Mouse (Mus musculus): ENCODE measurements at regions not wholly inside any gene's neighbourhood (a gene's known extent, or its start where the extent isn't known, plus 50 kb on each side); places are given as distances from the start of the nearest gene placed in this dataset.
A peak's percentile ranks its signal among the peaks of the same experiment; 100 is the strongest.

DNA sequence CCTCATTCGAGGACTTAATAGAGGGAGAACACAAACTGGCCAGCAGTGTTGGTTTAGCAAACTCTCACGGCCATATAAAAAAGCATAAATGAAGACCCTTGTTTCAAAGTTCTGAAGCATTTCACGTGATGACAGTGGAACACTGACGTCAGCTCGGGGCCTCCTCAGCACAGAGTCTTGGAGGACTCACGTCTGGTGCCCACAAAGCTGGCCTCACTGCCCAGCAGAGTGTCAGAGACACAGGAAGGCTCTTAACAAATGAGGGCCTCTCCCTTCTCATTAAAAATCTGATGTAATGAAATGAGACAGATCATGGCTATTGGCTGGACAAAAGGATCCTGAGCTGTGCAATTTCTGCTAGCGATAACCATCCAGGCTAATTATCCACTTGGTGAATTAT, 330.6 kb downstream of the Wdr11 start:
- no peak for DNase-seq

DNA sequence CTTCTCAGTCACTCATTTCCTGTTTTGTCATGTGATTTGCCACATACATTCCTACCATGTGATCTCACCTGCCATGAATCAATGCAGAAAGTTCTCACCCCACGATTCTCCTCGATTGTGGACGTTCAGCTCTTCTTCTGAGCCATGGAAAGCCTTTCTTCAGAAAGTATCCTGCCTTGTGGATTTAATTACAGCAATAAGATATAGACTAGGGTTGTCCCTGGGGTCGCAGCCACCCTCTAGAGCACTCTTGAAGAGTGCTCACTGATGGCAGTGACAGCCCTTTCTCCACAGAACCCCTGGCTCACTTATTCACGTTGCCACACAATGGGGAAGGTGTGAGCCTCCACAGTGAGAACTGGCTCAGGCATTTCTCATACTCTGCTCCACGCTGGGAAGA, 345.1 kb downstream of the Wdr11 start:
- no peak for DNase-seq

DNA sequence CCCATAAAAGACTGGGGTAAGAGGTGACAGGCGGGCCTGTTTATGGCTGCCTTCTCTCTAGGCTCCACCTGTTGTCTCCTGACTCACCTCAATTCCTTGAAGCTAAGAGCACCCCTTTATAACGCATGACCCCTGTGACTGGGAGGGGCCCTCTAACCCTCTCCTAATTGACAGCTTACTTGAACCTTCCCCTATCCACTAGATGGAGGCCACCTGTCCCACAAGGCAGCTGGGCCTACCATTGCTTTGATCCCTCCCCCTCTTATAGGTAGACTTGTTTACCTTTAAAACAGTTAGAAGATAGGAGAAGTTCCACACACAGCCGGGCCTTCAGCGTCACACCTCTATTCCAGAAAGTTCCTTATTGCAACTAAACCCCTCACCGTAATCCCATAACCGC, 346.1 kb downstream of the Wdr11 start:
- no peak for DNase-seq

DNA sequence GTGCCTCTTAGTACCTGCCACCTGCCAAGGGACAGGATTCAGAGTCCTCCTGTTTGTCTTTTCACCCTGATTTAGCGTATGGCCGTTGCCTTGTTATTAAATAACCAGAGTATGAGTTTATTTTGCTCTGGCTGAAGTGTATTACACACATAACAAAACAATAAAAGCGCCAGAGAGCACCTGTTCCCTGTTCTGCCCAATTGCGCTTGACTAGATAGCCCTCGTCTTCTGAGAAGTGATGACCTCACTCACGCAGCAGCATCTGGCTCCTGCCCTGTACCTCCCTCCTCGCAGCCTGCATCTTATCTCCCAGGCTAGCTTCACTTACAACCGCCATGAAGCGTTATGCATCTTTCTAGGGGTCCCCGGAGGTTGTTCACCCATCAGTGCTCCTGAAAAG, 346.5 kb downstream of the Wdr11 start:
- DNase-seq: no peak

DNA sequence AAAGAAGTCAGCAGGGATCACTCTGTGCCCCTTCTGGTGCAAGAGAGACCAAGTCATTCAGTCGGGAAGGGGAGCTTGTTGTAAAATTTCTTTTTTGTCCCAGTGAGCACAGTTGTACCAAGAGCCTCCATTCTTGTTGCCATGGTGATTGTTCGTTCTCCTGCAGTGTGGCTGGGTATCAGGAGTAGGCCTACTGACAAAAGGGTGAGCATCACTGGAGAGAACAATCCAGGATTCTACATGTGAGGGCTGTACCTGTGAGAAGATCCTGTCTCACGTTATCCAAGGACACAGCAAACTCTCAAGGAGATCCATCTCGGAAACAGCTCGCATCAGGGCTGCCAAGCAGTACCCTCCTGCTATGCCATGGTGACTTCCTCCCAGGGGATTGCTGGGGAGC, 347.6 kb downstream of the Wdr11 start:
- no peak for DNase-seq

DNA sequence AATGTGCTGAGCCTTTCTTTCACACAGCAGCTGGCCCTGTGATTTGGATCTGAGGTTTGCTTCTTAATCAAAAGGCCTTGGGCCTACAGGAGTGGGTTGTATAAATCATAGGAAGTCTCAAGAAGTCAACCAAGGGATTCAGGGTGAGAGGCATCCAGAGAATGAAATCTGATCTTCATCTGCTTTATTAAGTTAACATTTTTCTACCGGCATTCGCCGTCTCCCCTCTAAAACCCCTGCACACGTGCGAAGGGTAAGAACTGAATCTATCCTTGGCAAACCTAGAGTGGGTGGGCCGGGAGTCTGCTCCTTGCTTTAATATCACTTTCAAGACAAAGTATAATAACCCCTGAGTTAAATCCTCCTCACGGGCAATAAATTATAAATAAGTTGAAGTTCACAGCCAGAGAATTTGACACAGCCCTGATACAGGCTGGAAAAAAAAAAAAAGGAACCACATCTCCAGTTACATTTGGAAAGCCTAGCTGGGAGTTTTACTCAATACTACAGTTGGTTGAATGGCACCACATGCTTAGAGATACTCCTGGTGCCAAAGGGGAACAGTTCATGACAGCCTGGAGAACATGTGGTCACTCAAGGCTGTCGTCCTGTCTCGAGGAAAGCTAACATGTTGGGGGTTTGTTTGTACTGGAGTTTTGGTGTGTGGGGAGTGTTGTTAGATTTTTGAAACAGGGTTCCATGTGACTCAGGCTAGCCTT, 349.8 kb downstream of the Wdr11 start:
- DNase-seq: no peak

DNA sequence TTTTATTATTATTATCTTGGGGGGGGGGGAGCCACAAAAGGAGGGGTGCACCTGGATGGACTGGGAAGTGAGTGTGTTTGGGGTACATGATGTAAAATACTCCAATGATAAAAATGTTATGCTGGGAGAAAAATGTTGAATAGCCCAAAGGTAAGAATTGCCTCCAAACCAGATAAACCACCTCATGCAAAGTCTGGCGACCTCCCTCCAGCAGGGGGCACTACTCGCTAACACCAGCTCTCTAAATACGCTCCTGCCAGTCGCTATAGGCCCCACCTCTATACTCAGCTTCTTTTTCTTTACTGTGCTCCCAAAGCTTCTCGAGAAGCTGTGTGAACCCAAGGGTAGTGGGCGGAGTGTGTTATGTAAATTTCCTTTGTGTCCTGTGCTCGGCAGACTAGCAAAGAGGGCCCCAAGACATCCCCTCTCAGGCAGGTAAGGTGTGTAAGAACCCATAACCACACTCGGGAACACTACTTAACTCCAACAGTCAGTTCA, 357.0 kb downstream of the Wdr11 start:
- peak in 1 of 2 experiments; percentile 13 for DNase-seq

DNA sequence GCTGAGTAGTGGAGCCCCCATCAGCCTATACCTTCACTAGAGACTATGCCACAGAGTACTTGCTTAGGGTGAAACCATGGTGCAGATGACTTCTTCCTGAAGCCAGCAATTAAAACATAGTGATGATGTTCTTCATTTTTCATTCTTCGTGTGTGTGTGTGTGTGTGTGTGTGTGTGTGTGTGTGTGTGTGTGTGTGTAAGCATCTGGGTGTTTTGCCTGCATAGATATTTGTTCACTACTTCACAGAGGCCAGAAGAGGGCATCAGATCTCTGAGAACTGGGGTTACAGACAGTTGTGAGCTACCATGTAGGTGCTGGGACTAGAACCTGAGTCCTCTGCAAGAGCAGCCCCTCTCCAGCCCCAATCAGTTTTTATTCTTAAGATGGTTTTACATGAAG, 358.8 kb downstream of the Wdr11 start:
- peak in 1 of 2 experiments; percentile 30 for DNase-seq

DNA sequence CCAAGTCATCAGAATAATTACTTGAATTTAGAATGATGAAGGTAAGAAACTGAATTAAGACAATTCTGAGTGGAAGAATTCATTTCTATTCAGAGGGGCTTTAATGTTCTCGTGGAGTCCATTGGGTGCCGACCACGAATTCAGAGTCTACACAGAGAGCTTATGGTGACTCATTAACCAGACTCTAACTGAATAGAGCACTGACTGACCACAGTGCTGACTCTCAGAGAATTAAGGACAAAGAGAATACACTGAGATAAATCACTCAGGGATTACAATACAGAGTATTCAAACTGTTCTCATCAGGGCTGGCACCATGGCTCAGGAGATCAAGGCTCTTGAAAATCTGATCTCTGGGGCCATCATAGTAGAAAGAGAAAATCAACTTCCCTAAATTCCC, 366.7 kb downstream of the Wdr11 start:
- no peak for DNase-seq

DNA sequence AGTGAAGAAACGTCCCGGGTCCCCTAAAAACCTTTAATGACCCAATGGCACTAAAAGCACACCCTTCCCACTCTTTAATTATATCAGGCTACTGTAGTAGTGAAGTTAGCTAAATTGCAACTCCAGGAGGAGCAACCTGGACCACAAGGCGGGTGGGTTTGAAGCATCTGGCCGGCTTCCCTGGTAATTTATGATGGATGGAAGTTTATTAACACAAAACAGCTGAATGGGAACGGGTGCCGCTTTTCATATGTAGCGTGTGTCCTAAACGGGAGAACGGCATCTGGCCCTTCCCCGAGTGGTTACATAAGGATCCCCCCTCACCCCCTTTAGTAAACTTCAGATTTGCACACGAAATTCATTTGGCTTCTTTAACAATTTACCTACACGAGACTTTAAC, 370.9 kb downstream of the Wdr11 start:
- DNase-seq: no peak

DNA sequence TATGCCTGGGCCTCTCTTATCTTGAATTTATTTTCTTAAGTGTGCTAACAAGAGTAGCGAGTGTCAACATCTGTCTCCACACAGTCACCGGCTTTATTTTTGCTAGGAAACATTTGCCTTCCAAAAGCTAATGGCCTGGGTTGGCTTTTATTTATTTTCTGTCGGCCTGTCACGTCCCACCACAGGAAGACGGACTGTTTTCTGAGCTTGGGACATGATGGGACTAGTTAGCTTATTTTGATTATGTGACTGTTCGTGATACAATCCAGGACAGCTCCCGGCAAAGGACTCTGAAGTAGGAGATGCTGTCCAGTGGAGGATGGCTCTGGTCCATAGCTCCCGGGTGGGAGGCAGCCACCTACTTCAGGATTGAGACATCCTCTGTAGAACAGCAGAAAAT, 372.5 kb downstream of the Wdr11 start:
- no peak for DNase-seq

DNA sequence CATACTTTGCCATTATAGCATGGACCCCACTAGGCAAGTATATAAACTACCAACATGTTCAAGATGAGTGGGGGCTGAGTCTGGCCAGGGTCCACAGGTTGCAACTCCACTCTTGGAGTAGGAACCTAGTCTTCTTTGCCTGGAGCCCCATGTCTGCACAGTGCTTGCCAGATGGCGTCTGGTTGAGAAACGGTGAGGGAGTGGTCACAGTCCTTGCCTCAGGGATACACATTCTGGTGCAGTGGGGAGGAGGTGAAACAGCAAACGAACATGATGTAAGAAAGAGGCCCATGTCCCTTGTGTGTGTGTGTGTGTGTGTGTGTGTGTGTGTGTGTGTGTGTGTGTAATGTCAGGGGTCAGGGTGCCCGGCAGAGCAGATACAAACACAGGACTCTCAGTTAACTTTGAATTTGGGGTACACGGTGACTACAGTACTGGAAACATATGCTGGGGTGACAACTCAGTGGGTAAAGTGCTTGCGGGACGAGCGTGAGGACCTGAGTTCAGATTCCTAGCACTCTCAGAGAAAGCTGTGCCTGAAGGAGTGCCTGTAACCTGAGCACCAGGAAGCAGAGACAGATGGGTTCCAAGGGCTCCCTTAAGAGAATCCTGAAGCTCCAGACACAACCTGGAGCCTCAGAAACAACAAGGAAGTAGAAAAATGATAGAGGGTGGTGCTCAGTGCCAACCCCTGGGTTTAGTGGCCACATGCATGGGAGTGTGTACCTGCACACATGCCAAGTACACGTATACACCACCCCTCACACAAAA, 373.8 kb downstream of the Wdr11 start:
- peak; percentile 17 to 24 for DNase-seq

DNA sequence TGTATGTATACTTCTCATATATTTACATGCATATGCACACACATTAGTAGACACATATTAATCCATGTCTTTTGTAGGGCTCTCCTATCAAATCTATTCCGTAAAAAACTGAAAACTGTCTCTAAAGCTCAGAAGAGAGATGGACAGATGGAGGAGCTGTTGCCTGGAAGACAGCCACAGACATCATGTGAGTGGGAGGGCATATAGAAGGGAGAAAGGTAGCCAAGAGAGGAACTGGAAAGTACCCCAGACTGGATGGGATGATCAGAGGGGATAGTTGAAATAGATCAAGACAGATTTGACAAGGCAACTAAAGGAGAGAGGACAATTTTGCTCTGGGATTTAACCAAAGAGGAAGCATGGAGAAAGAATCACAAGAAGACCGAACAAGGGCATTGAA, 375.1 kb downstream of the Wdr11 start:
- DNase-seq: no peak

DNA sequence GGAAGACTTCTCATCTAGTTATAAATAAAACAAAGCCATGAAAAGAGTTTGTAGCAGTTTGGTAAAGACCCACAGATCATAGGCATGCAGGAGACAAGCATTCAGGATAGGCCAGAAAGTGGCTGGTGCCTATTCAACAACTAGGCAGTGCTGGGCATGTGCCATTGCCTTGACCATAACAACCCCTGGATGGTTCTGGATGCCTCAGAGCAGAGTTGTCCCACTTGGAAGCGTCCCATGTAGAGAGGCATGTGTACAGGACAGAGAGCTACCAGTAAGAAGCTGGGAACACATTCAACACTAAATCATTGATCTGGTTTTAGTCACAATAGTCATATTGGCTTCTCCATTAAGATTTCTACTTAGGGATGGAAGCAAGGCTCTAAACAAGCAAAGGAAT, 378.5 kb downstream of the Wdr11 start:
- peak; percentile 60 to 68 for DNase-seq

DNA sequence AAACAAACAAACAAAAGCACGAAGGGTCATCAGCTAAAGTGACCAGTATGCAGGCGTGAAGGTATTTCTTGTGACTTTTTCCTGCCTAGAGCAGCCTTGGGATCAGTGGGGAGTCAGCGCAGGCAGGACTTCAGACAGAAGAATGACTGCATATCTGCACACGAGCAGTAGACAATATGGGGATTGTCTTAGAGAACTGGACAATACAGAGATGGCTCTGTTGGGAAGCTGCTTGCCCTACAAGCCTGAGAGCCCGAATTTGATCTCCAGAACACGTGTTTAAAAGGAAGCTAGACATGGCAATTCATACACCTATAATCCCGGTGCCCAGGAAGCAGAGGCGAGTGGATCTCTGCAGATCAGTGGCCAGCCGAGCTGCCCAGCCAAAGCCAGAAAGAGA, 382.5 kb downstream of the Wdr11 start:
- no peak for DNase-seq

DNA sequence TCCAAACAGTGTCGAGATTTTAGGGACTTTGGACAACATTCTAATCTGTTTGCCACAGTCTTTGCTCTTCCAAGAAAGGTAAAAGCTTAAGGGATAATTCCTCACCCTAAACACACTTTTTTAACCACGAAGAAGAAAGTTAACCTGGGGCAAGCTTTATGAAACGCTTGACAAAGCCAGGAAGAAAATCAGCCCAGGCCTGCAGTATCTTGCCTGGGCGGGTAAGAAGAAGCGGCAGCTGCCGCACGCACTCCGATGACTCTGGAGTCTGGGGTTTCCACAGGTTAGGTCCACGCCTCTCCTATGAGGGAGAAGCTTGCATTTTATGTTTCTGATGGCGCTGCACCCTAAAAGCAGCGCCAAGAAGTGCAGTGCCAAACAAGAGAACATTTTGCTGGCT, 383.2 kb downstream of the Wdr11 start:
- no peak for DNase-seq

DNA sequence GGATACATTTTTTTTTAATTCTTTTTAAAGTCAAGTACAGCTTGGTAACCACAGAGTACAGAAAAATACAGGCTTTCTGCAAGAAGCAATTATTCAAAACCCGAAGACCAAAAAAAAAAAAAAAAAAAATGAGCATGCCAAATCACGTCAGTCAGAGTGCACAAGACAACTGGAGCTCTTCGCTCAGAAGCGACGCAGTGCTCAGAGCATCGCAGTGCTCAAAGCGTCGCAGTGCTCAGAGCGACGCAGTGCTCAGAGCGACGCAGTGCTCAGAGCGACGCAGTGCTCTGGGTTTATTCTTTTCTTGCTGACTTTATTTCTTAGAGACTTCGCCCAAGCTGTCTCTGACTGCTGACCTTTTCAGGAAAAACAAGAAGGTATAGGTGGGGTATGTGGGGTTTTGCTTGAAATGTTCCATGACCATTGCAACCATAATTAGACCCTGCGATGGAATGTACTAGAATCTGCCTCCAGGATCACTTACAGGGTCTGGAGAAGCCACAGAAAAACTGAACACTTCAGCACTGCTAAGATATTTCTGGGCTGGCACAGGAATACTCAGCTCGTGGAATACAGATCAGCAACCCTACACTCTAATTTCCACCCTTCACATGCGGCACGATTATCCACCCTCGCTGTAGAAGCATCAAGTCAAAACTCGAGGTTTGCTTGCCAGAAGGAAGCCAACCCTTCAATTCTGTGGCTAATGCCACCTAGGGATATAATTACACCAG, 384.3 kb downstream of the Wdr11 start:
- no peak for DNase-seq

DNA sequence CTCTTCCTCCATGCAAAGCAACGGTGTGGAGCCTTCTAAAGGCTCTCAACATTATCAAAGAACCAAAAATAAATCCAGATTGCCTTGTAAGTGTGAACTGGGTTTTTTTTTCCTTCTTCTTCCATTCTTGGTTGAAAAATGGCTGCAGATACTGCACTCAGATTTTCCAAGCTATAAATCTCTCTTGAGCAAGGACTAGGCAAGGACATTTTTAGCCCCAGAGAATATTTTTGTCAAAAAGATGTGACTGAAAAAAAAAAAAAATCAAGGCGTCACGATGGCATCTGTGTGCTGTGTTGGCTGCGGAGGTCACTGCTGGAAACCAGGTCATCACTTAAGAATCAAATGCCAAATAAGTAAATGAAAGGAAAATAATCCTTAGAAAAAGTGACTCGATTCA, 386.9 kb downstream of the Wdr11 start:
- peak; percentile 15 to 19 for DNase-seq

DNA sequence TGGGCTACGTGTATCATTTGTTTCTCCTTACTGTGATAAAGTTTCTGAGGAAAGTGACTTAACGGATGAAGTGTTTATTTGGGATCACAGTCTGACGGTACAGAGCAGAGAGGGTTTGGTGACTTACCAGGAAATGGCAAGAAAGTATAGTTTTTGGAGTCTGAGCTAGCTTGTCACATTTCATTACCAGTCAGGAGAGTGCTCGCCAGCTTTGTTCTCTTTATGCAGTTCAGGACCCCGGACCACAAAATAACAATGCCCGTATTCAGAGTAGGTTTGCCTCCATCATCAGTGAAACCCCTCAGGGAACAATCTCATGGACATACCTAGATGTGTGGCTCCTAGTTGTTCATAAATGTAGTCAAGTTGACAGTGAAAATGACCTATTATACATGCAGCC, 387.7 kb downstream of the Wdr11 start:
- no peak for DNase-seq

DNA sequence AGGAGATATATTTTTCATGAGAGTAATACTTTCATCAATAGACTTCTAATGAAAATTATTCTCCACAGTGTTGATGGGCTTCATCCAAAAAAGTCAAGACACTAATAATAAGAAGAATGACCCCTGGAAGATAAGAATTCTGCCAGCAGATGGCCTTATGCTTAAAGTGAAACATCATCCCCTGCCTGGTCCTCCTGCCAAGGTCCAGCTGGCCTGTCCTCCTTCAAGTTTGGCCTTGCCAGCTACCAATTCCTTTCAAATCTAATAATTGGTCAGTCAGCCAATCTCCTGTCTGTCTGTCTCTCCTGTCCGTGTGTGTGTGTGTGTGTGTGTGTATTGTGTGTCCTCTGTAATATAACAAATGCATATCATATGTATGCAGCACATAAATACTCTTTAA, 388.8 kb downstream of the Wdr11 start:
- DNase-seq: peak; percentile 43 to 49

DNA sequence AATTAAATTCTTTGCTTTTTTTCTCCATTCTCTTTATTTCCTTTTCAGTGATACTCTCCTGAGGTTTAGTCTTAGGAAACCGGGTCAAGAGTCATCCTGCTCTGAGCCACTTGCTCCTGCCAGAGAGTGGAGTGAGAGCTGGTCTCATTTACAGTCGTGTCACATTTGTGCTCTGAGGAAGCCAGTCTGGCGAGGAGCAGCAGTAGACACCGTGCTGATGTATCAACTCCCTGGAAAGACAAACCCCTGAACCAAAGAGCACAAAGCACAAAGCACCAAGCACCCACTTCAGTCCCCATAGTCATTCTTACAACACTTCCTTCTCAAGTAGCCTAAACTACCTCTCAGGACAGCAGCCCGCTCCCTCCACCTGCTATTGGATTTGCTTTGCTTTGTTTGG, 390.7 kb downstream of the Wdr11 start:
- DNase-seq: no peak

DNA sequence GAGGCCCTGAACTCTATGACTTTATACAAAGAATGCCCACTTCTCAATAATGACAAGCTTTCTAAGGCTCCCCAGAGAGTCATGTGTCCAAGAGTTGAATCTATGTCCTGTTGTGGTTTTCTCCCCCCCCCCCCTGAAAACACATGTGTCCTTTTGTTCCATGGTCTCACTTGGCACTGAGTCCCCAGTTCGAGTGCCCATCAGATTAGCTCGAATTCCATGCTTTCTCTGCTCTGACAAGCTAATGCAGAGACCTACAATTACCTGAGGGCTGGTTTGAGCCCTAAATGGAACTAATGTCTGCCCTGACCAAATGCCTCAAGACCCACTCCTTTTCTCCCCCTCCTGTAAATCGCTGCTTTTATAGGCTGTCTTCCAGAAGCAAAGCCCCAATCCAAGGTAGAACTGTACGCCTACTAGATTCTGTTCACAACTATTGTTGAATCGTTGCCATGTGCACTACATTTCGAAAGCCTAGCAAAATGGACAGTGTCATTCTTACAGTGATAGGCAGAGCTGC, 392.0 kb downstream of the Wdr11 start:
- DNase-seq: no peak

DNA sequence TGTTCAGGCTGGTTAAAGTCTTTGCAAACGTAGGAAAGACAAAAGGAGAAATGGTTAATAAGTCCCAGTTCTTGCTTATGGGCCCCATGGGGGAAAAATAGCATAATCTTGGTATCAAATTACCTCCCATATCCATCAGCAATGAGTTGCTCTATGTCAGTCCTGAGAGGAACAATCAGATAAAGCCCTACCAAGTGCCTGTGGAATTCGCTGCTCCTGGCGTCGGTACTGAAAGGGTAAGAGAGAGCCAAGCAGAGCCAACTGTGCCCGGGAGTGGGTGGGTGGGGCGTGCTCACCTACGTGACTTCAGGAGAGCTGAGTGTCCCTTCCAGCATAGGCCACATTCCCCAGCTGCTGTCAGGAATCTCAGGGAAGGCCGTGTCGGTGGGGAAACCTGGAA, 392.7 kb downstream of the Wdr11 start:
- no peak for DNase-seq
